In genomic region chr8:5591571-5591970, GRCm38 (mm10) we compare ENCODE assay signal across 18 mouse cellular contexts.
DNase-seq lines count a peak whose midpoint lies in the region; ATAC-seq lines count a peak whose summit lies in the region.
"Had no signal": no experiment of that assay in that cellular context is flagged by ENCODE, and none has a peak within 500 bp of the region (broad histone marks: within the 10 kb centered on the region; RNA-seq: fewer than 3 reads in every experiment).

No protein-coding gene starts in this region.

- H3K4me1 ChIP-seq in forebrain, embryonic 15.5 days = no peaks in the 10 kb centered on the region
- H3K4me1 ChIP-seq in forebrain, embryonic 10.5 days = no peaks in the 10 kb centered on the region
- H3K4me1 ChIP-seq: heart, embryonic 12.5 days; midbrain, embryonic 10.5 days; neural tube, embryonic 15.5 days; stomach, embryonic 15.5 days had no signal

- no peaks in the 10 kb centered on the region for H3K9me3 ChIP-seq in forebrain, embryonic 15.5 days
- no peaks in the 10 kb centered on the region for H3K9me3 ChIP-seq in forebrain, embryonic 10.5 days
- H3K9me3 ChIP-seq: midbrain, embryonic 10.5 days; neural tube, embryonic 15.5 days; stomach, embryonic 15.5 days had no signal

- no peaks in the 10 kb centered on the region for H3K27me3 ChIP-seq in forebrain, embryonic 15.5 days
- no peaks in the 10 kb centered on the region for H3K27me3 ChIP-seq in forebrain, embryonic 10.5 days (ENCODE audit: poor library complexity, severe bottlenecking)
- H3K27me3 ChIP-seq: heart, embryonic 12.5 days; neural tube, embryonic 15.5 days; stomach, embryonic 15.5 days had no signal

- H3K27ac ChIP-seq in forebrain, embryonic 15.5 days (replicated peaks) = no peak overlapping the region
- no peak overlapping the region for H3K27ac ChIP-seq in forebrain, embryonic 10.5 days
- H3K27ac ChIP-seq: midbrain, embryonic 10.5 days; neural tube, embryonic 15.5 days; stomach, embryonic 15.5 days had no signal

- H3K9ac ChIP-seq in forebrain, embryonic 15.5 days (replicated peaks) = no peak overlapping the region
- H3K9ac ChIP-seq: heart, embryonic 12.5 days; neural tube, embryonic 15.5 days; stomach, embryonic 15.5 days had no signal

- no peak overlapping the region for H3K4me2 ChIP-seq in forebrain, embryonic 15.5 days (replicated peaks)
- H3K4me2 ChIP-seq: heart, embryonic 12.5 days; neural tube, embryonic 15.5 days; stomach, embryonic 15.5 days had no signal

- no peak for DNase-seq in forebrain, embryonic 10.5 days (ENCODE audit: extremely low spot score, low spot score)
- DNase-seq in retina, postnatal 1 day = peak; percentile 18
- no peak for DNase-seq in retina, embryonic 14.5 days (ENCODE audit: low spot score)
- peak; percentile 46 to 59 for DNase-seq in layer of hippocampus, adult 8-10 months (ENCODE audit: low spot score in 2 of 2)
- DNase-seq in telencephalon, adult 2 months (ENCODE audit: low read depth, low spot score) = peak; percentile 22
- no peak for DNase-seq in gastrocnemius, adult 8-10 months (ENCODE audit: low spot score in 2 of 2)
- DNase-seq in adrenal gland, postnatal 36 days = no peak
- DNase-seq: adrenal gland, postnatal 14 days; kidney, postnatal 4 days; lung, adult 18-20 months; lung, postnatal 4 days; spleen, adult 18-20 months had no signal

- no peaks in the 10 kb centered on the region for H3K36me3 ChIP-seq in forebrain, embryonic 15.5 days
- no peaks in the 10 kb centered on the region for H3K36me3 ChIP-seq in forebrain, embryonic 10.5 days (replicated peaks)
- H3K36me3 ChIP-seq: heart, embryonic 12.5 days; midbrain, embryonic 10.5 days; neural tube, embryonic 15.5 days; stomach, embryonic 15.5 days had no signal

- WGBS in forebrain, embryonic 15.5 days = 59% methylated on average over 1 of the region's 1 CpGs
- 92% methylated on average over 1 of the region's 1 CpGs for WGBS in forebrain, embryonic 10.5 days

- H3K4me3 ChIP-seq in forebrain, embryonic 15.5 days = no peak overlapping the region
- no peak overlapping the region for H3K4me3 ChIP-seq in forebrain, embryonic 10.5 days
- H3K4me3 ChIP-seq: heart, embryonic 12.5 days; midbrain, embryonic 10.5 days; myocyte; neural tube, embryonic 15.5 days; stomach, embryonic 15.5 days had no signal

- ATAC-seq in forebrain, embryonic 15.5 days (replicated peaks) = peak; percentile 73

Comparison
In these comparisons a context has a peak if more than half of its experiments do, and no peak if none do; other contexts are left out.
1. DNase-seq: peak in retina, postnatal 1 day (single experiment), layer of hippocampus, adult 8-10 months (2 of 2) and telencephalon, adult 2 months (single experiment); none in forebrain, embryonic 10.5 days (single experiment), retina, embryonic 14.5 days (single experiment), gastrocnemius, adult 8-10 months (0 of 2) and adrenal gland, postnatal 36 days (0 of 2).